Mouse (Mus musculus) right cerebral cortex, postnatal 36 days (tissue): ENCODE results near the gene Pklr.
"Not testable (repeated sequence)": the region's sequence is repeated elsewhere in the genome, so short reads cannot be mapped to it uniquely, and the experiment has no call there.

ENCODE experiments used
- DNase-seq, 2 experiments: peaks; one replicate each; pipeline ENCODE4 v3.0.0; 2022; ENCODE audit warnings: low spot score in 2 of 2, mixed read lengths in 1 of 2

The Pklr gene

GRCm38 (mm10) chr3:89124241-89124640 is 11.7 kb upstream of the Pklr start:
- no peak for DNase-seq

GRCm38 (mm10) chr3:89125981-89126380 is 10.0 kb upstream of the Pklr start:
- no peak for DNase-seq

- DNase-seq: no peak
Observed at GRCm38 (mm10) chr3:89129908-89130307, 6.0 kb upstream of the Pklr start.

DNA sequence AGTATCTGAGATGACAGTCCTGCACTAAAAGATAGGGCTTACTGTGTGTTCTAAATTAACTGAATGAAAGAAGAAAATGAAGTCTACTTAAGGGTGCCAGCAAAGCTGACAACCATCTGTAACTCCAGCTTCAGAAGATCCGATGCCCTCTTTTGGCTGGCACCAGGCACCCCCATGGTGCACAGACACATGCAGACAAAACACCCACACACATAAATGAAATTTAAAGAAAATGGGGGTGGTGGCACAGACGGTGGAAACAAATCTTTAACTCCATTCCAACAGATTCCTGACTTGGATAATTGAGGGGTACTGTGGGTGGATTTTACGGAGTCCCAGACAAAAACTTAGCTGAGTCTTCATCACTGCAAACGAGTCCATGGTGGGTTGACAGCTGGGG is 4.1 kb upstream of the Pklr start:
- DNase-seq: peak; percentile 62 to 80

DNA sequence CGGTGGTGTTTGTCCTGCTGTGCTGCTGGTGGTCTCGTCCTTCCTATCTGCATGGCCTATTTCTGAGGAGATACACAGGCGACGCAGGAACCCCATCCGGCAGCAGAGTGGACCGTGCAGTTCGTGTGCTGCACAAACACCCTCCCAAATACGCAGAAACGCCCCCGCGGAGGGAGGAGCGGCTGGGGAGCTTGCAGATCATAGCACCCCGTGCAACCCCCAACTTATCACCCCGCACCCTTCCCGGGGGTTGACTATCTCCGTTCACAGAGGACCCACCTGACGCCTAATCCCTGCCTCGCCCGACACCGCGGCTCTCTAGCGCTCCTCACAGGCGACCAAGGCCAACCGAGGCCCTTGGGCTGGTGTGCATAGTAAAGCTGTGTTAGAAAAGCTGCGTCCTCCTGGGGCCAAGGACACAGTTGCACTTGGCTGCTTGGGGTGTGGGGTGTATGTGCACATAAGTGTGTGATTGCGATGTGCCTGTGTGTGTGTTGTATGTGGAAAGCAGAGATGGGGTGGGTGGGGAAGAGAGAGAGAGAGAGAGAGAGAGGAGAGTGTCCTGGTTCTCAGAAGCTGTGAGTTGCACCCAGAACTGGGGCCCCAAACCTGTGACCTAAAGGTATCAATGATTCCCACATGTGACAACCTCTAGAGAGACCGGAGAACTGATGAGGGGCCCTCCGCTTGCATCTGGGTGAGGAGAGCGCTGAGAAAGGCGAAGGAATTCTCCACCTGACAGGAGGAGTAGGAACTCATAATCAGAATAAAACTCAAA is 3.5 kb upstream of the Pklr start:
- peak; percentile 23 to 40 for DNase-seq

GRCm38 (mm10) chr3:89133063-89133450 is 2.9 kb upstream of the Pklr start:
- DNase-seq: no peak

DNA sequence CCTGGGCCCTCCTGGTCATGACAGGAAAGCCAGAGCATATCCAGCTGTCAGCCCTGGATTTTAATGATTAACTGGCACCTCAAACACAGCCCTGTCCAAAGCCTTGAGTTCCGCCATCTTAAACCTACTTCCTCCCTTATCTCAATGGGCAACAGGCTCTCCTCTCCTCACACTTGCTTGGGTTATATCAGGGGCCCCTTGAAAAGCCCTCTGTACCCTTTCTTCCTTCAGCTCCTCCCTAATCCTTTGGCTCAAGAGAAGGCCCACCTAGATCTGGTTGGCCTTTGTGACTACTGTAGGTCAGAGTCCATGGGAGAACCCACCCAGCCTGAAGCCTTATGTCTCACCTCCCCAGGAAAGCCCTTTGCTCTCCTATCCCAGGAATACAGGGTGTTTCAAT is 2.2 kb upstream of the Pklr start:
- DNase-seq: no peak

DNA sequence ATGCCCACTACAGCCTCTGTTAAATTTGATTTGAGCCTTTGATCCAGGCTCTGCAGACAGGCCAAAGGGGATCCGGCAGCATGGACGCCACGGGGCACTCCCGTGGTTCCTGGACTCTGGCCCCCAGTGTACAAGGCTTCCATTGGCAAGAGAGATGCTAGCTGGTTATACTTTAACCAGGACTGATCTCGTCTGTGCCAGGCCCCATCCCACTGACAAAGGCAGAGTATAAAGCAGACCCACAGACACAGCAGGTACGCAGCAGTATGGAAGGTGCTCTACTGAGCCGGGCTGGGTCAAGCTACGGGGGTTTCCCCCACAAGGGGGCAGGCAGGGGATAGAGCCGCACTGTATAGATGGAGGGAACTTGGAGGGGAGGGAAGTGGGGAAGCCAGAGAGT is 423 bp downstream of the Pklr start:
- DNase-seq: no peak

GRCm38 (mm10) chr3:89144821-89145220 is 8.9 kb downstream of the Pklr start:
- DNase-seq: no peak

GRCm38 (mm10) chr3:89145566-89145965 is 9.6 kb downstream of the Pklr start:
- no peak for DNase-seq

- no peak for DNase-seq
Observed at GRCm38 (mm10) chr3:89147101-89147978, 11.4 kb downstream of the Pklr start.

GRCm38 (mm10) chr3:89147979-89148311 is 12.0 kb downstream of the Pklr start:
- no peak for DNase-seq

DNA sequence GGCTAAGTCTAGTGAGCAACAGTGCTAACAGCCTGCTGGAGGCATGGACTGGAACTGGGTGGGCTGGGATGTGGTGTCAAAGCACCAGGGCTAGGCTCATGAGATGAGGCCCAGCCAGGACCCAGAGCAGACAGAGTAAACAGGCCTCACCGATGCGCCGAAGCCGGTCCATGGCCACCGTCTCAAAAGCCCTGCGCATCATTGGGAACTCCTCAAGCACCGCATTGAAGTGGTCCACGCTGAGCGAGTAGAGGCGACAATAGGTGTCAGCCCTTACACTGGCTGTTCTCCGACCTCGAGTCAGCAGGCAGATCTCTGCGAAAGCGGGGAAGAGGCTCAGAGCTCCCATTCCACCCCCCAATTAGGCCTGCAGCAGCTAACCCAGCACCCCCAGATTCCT is 12.6 kb downstream of the Pklr start:
- no peak for DNase-seq

DNA sequence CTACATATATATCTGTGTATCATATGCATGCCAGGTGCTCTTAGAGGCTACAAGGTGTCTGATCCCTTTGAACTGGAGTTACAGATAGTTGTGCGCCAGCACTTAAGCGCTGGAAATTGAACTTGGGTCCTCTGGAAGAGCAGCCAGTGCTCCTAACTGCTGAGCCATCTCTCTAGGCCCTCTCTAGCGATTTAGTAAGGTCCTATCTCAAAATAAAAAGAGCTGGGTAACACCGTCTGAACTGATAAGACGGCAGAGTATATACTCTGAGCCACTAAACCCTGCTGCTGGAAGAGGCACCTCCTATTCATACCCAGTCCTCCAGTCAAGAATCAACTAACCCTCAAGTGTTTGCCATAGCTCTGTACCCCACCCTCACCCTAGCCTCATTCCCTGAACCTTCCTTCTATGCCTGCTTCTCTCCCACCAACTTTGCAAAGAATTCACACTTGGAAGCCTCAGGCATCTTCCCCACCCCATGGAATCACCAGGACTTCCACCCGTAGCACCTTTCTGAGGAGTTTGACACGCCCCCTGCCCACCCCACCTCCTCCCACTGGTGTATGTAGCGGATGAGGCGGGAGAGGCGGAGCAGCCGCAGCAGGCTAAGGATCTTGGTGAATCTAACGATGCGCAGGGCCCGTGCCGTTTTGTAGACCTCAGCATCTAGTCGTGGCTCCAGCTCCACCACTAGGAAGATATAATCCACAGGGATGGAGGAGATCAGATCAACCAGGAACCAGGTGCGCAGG is 16.3 kb downstream of the Pklr start:
- no peak for DNase-seq

- no peak for DNase-seq
Observed at GRCm38 (mm10) chr3:89156951-89157350, 21.0 kb downstream of the Pklr start.

DNA sequence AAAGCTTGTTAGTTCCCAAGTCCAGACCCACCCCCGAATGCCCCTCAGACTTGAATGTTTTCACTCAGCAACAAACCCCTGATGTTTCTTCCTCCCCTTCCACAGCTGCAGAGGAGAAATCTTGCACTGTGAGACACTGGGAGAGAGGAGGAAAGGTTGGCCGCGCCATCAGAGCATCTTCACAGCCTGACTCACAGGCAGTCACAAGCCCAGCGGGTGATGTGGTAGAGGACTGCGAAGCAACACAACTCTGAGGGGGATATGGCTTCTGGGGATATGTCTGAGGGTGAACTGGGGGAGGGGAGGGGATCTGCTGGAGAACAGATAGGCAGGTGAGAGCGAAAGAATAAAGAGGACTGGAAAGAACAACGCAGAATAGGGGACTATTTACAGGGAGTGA is 22.7 kb downstream of the Pklr start:
- DNase-seq: no peak

DNA sequence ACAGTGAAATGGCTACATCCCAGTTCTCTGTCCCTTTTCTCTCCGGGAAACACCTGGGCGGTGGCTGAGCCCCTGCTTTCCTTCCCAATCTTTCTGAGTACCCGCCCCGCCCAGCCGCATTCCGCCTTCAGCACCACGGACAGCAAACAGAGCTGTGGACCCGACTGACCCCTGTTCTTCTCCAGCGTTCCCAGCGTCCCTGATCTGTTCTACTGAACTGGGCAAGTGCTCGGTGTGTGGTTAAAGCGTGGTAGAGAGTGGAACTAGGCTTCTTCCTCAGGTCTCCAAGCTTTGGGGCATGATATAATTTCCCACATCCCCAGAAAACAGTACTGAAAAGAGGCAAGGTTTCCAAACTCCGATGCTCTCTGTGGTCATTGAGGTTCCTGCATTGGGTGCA is 23.3 kb downstream of the Pklr start:
- DNase-seq: no peak

DNA sequence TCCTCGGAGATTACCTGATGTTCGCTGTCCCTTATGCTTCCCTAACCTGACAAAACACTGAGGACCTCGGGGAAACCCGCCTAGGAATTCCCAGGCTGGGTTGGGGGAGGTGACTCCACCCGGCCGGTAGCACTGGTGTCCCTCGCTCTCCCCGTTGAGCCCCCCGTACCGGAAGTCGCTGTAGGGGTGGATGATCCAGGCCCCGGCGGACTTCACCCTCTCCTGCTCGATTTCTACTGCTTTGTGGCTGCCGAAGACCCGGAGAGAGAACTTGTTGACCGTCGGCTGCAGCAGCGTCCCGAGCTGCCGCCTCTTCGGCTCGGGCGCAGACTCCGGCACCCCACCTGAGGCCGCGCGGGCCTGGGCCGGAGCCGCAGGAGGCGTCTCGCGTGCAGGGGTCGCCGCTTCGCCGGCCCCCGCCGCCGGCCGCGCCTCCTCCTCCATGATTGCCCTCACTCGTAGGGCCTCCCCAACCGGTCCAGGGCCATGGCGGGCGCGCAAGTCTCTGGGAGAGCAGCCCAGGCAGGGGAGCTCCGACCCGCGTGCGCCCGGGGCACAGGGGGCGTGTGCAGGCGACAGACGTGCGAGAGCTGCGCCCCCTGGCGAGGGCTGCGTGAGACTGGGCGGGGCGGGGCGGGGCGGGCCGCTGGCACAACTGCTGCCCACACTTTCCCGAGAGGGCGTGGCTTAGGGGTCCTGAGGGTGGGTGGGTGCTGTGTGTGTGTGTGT is 23.8 kb downstream of the Pklr start, which contains the start of gene Hcn3:
Hcn3 (minus strand) TSS at position 581 of the 729 bp plus-strand sequence.
- no peak for DNase-seq

GRCm38 (mm10) chr3:89161207-89161606 is 25.3 kb downstream of the Pklr start:
- not testable (repeated sequence) for DNase-seq

GRCm38 (mm10) chr3:89161786-89162185 is 25.8 kb downstream of the Pklr start:
- no peak for DNase-seq

- no peak for DNase-seq
Observed at GRCm38 (mm10) chr3:89163123-89163522, 27.2 kb downstream of the Pklr start.
